Mouse (Mus musculus): Measurements from ENCODE around the gene Krt83. TPM values are rescaled to one million over a fixed set of nuclear protein-coding genes. Genes with fewer than 3 reads are reported as not detected.

Gene Krt83
- polyA plus RNA-seq, 1 experiment from 2014 or later: not detected

- Histone ChIP-seq H3K4me2 (ENCODE audit: low read length) (no peak overlapping the region), H3K27ac (ENCODE audit: low read depth, low read length) (no peak overlapping the region), H3K9ac (ENCODE audit: low read length) (no peak overlapping the region), H3K36me3 (ENCODE audit: control insufficient read depth, insufficient read depth, low read length) (no peaks in the 10 kb centered on the region), H3K9me3 (replicated peaks; ENCODE audit: control insufficient read depth, low read length) (no peaks in the 10 kb centered on the region), H3K27me3 (replicated peaks; ENCODE audit: control insufficient read depth, insufficient read depth, low read length) (peaks cover 4% of the 10 kb centered on the region; the same call in 1 of the 2 replicates), H3K4me1 (ENCODE audit: control insufficient read depth, insufficient read depth, low read length) (no peaks in the 10 kb centered on the region), H3K4me3 (ENCODE audit: low read depth, low read length) (no peak overlapping the region)
- DNase-seq (ENCODE audit: low spot score): no peak
- ATAC-seq: no peak
- 85% methylated on average over 7 of the region's 7 CpGs for WGBS
These were observed 54.7 kb downstream of the Krt83 start for GRCm38 (mm10) chr15:101436611-101437010.

Other genes starting within 250 kb of the Krt83 start
- 2.1 and 2.9 TPM in 2 replicates for gene Nr4a1, start 237.2 kb downstream of the Krt83 start, polyA plus RNA-seq (2014; fragmentation: Nextera tagmentation; extraction: Ambion mirVana)
- 82.3 and 83.1 TPM in 2 replicates for gene Atg101, start 207.2 kb downstream of the Krt83 start, polyA plus RNA-seq (2014; fragmentation: Nextera tagmentation; extraction: Ambion mirVana)
- gene 6030408B16Rik, start 198.3 kb downstream of the Krt83 start, polyA plus RNA-seq (2014; fragmentation: Nextera tagmentation; extraction: Ambion mirVana): 0.25 TPM in 2 replicates
- not detected in 2 replicates for gene Krt80, start 121.3 kb downstream of the Krt83 start, polyA plus RNA-seq (2014; fragmentation: Nextera tagmentation; extraction: Ambion mirVana)
- 0.66 and 0.75 TPM in 2 replicates for gene Krt7, start 80.5 kb downstream of the Krt83 start, polyA plus RNA-seq (2014; fragmentation: Nextera tagmentation; extraction: Ambion mirVana)
- 0.12 TPM in 1 of 2 replicates, not detected in the other for gene Krt87, start 52.7 kb downstream of the Krt83 start, polyA plus RNA-seq (2014; fragmentation: Nextera tagmentation; extraction: Ambion mirVana)
- gene Krt88, start 43.8 kb downstream of the Krt83 start, polyA plus RNA-seq (2014; fragmentation: Nextera tagmentation; extraction: Ambion mirVana): not detected in 2 replicates
- not detected in 2 replicates for gene Krt81, start 27.8 kb downstream of the Krt83 start, polyA plus RNA-seq (2014; fragmentation: Nextera tagmentation; extraction: Ambion mirVana)
- not detected in 2 replicates for gene Krt86, start 18.0 kb downstream of the Krt83 start, polyA plus RNA-seq (2014; fragmentation: Nextera tagmentation; extraction: Ambion mirVana)
- gene Gm49425, start 25.7 kb upstream of the Krt83 start, polyA plus RNA-seq (2014; fragmentation: Nextera tagmentation; extraction: Ambion mirVana): not detected in 2 replicates
- gene Krt84, start 41.3 kb upstream of the Krt83 start, polyA plus RNA-seq (2014; fragmentation: Nextera tagmentation; extraction: Ambion mirVana): not detected in 2 replicates
- gene Krt82, start 59.2 kb upstream of the Krt83 start, polyA plus RNA-seq (2014; fragmentation: Nextera tagmentation; extraction: Ambion mirVana): not detected in 2 replicates
- gene Krt90, start 71.4 kb upstream of the Krt83 start, polyA plus RNA-seq (2014; fragmentation: Nextera tagmentation; extraction: Ambion mirVana): 0.09 and 0.10 TPM in 2 replicates
- gene Krt75, start 82.4 kb upstream of the Krt83 start, polyA plus RNA-seq (2014; fragmentation: Nextera tagmentation; extraction: Ambion mirVana): 0.06 TPM in 1 of 2 replicates, not detected in the other
- not detected in 2 replicates for gene Gm5414, start 136.7 kb upstream of the Krt83 start, polyA plus RNA-seq (2014; fragmentation: Nextera tagmentation; extraction: Ambion mirVana)
- gene Gm5478, start 155.9 kb upstream of the Krt83 start, polyA plus RNA-seq (2014; fragmentation: Nextera tagmentation; extraction: Ambion mirVana): not detected in 2 replicates
- gene Krt6b, start 188.8 kb upstream of the Krt83 start, polyA plus RNA-seq (2014; fragmentation: Nextera tagmentation; extraction: Ambion mirVana): not detected in 2 replicates
- gene Krt6a, start 202.8 kb upstream of the Krt83 start, polyA plus RNA-seq (2014; fragmentation: Nextera tagmentation; extraction: Ambion mirVana): not detected in 2 replicates
- not detected in 2 replicates for gene Krt5, start 221.4 kb upstream of the Krt83 start, polyA plus RNA-seq (2014; fragmentation: Nextera tagmentation; extraction: Ambion mirVana)

Measured in forebrain, embryonic 14.5 days (tissue).